Mouse (Mus musculus): ENCODE measurements around the gene Tmem88.
A peak's percentile ranks its signal among the peaks of the same experiment; 100 is the strongest.
"Not testable (repeated sequence)": the region's sequence is repeated elsewhere in the genome, so short reads cannot be mapped to it uniquely, and the experiment has no call there.

The Tmem88 gene

DNA sequence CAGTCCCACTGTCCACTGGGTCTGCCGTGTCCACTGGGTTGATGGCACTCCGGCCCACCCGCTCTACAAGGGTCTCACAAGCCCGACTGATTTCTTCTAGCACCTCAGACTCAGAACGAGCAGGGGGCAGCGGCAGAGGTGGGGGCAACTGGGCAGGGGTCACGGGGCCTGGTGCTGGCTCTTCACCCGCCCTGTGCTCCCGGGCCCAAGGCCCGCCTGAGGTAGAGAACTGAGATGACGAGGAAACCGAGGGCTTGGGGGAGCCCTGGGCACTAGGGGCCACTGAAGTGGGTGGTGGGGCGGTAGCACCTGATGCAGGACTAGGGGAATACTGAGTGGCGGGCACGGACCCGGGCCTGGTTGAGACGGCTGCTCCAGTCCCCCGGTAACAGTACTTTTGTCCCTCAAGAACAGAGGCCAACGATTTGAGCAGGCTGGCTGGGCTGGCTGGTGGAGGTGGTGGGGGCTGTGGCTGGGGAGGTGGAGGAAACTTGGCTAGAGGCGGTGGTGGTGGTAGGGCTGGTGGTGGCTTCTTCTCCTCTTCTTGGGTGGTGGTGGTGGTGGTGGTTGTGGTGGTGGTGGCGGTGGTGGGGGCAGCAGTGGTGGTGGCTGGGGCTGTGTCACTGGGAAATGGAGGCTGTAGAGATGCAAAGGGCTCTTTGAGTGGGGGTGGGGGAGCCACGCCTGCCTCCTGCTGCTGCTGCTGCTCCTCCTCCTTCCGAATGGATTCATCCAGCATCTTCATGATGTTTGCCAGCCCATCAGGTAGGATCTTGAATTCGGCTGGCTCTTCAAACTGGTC, 6.8 kb upstream of the Tmem88 start:
- no peak for DNase-seq (ENCODE audit: low read depth, low spot score)

DNA sequence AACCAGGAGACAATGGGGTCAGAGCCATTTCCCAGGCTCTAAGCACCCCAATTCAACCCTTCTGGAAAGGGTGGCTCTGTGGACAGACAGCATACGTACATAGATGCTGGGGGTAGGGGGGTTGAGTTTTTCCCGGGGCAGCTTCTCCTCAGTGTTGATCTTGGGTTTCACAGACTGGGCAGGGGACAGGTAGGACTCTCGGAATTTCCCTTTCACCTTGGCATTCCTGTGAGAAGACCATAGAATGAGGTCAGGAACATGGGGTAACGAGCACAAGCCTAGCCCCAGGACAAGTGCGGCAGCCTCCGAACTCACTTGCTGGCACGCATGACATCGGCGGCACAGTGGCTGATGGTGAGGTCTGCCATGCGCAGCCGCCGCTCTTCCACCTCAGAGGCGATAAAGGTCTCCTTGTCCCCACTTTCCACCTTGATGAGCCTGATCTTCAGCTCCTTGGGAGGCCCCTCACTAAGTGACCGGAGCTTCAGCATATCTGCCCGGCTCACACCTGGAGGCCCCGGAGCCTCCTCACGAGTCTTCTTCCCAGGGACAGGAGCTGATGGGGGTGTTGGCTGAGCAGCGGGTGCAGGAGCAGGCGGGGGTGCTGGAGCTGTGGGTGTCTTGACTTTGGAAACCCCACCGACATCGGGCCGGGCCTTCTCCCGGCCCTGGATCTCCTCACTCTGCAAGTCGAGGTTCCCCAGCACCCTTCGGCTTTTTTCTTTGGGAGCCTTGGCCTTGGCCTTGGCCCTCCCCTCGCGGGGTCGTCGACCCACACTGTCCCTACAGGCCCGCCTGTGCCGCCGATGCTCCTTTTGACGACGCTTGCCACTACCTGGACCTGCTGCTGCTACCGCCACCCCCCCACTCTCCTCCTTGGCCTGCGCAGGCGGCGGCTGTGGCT, 5.9 kb upstream of the Tmem88 start:
- no peak for DNase-seq (ENCODE audit: low read depth, low spot score)

DNA sequence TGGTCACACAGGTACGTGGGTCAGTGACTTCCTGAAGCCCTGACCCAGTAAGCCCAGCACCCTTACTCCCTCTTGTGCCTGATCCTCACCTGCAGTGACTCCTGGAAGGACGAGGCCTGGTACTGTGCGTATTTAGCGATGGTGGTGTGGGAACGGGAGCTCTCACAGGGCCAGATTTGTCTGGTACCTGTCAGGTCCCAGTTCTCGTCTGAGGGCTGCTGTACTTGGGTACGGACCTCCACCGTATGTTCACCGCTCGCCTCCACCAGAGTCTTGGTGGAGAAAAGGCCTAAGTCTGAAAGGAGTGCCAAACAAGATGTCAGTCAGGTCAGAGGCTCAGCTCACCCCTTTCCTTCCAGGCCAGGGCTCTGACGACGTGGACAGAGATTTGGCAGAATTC, 4.0 kb upstream of the Tmem88 start:
- no peak for DNase-seq (ENCODE audit: low read depth, low spot score)

DNA sequence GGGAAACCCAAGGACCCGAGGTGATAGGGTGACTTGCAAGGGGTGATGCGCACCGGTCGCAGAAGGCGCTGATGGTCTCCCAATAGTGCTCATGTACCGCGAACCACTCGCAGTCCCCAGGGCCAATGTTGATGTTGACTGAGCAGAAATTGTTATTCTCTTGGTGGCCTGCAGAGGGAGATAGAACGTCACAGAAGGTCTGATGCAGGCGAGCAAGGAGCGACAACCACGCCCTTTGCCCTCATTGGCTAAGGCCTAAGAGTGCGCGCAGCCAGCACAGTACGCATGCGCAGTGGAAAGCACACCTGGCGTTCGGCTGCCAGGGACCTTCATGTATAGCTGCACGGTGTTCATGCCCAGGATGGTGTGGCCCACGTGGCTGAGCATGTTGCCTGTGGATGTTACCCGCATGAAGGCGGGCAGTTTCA, 3.2 kb upstream of the Tmem88 start:
- DNase-seq (ENCODE audit: low read depth, low spot score), result peak; percentile 96

DNA sequence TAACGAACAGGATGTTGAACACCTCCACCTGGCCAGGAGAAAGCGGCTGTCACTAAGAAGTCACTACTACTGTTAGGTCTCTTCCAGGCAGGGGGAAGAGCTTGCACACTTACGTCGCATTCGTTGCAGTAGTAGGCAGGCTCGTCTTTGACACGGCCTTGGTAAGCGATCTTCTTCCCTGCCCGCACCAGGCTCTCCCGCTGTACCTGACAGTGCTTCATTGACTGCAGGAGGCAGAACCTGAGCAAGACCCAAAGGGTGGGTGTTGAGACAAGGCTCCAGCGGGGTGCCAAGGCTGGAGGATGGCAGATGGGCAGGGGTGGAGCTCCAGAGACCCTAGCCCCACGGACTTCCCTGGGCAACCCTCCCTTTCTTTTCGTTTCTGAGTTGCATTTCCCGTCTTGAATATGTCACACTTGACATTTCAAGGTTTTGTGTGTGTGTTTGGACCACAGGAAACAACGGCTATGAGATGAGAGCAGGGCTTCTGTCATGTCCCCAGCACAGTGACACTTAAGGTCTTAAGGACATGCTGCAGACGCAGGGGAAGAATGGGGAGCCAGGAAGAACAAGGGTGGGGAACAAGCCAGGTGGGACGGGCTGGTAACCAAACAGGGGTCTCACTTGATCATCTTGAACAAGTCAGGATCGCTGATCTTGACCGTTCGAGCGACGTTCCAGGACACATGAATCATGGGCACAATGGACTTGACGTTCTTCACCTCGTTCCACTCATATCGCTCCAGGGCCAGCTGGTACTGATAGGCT, 2.2 kb upstream of the Tmem88 start:
- DNase-seq (ENCODE audit: low read depth, low spot score), result no peak

DNA sequence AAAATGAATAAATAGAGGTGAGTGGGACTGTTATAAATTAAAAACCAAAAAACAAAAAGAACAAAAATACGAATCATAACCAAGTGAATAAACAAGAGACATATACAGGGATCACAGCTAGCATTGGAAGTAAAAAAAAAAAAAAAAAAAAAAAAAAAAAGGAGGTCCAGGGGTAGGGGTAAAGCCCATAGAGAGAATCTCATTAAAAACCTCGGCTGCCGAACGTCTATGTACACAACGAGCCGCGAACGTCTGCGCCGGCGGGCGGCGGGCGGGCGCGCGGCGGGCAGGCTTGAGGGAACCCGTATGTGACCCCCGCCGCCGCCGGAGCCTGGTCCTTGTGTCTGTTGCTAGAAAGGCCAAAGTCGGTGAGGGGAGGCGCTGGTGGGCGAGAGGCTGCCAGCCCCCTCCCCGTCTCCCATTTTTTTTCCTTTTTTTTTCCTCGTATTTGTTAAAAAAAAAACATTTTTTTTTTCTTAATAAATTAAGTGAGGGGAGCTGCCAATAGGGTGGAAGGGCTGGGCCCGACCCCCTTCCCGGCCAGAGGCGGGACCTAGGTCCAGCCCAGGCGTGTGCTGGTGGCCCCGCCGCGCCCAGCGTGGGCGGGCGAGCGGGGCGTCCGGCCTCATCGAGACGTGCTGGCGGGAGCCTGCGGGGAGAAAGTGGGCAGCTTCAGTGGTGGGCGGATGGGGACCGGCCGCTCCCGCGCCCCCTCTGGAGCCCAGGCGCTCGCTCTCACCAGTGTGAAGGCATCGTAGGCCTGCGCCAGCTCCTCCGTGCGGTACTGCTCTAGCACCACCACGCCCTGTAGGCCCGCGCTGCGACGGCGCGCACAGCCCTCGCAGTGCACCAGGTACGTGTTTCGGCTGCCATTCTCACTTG, 1.4 kb upstream of the Tmem88 start:
- DNase-seq (ENCODE audit: low read depth, low spot score), result no peak

DNA sequence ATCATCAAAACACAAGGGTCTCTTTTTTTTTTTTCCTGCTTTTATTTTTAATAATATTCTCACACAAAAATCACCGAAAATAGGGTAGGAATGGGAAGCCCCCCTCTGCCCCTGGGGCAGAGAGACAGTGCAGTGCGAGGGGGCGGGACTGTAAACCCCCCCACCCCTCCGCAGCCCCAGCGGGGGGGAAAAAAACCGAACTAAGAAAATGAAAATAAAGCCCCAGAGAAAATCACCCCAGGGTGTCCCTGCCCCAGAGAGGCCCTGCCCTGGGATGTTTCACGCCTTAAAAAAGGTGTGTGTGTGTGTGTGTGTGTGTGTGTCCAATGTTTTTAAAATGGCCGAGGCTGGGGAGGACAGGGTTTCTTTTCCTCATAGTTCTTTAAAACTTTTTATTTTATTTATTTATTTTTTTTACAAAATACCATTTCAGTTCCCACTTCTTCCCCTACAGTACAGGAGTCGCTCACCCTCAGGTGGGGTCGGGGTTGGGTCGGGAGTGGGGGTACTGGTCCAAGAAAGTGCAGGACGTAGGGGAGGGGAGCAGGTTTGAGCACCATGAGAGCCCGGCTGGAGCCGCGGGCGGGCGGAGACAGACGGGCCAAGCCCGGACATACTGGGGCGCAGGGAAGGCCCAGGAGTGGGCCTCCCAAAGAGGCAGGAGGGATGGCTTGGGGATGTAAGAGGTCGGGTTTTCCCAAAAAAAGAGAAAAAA, 609 bp upstream of the Tmem88 start:
- no peak for DNase-seq (ENCODE audit: low read depth, low spot score)

DNA sequence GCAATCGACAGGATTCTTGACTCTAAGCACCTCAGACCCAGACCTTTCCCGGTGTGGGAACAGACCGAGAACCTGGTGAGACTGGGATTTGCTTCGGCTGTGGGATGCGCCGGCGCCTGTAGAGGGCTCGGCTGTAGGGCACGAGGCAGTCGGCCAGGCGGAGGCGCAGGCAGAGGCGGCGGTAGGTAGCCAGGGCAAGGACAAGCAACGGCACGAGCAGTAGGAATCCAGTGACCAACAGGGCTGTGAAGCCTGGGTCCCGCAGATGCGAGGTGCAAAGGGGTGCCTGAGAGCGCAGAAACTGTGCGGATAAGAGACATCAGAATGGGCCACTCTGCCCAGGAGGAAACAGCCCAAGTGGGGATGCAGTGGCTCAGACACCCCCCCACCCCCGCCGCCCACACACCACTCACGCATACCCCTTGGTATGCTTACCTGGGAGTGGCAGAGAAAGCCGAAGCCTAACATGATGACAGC, 415 bp downstream of the Tmem88 start:
- DNase-seq (ENCODE audit: low read depth, low spot score), result no peak

DNA sequence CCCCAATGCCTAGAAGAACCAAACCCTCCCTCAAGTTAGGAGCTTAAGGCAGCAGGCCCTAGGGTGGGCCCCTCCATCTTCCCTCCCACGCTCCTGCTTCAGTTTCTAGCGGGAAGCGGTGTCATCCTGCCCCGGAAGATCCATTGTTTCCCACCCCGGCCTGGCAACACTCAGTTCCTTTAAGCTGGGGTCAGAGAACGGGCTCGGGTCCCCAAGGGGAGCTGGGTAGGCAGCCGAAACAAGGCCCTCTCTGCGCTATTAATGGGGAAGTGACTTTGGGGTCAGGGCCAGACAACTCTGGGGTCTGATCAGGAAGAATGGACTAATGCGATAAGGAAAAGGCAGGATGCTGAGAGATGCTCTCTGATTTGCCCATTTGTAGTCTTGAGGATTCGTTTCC, 1.3 kb downstream of the Tmem88 start:
- DNase-seq (ENCODE audit: low read depth, low spot score), result no peak

DNA sequence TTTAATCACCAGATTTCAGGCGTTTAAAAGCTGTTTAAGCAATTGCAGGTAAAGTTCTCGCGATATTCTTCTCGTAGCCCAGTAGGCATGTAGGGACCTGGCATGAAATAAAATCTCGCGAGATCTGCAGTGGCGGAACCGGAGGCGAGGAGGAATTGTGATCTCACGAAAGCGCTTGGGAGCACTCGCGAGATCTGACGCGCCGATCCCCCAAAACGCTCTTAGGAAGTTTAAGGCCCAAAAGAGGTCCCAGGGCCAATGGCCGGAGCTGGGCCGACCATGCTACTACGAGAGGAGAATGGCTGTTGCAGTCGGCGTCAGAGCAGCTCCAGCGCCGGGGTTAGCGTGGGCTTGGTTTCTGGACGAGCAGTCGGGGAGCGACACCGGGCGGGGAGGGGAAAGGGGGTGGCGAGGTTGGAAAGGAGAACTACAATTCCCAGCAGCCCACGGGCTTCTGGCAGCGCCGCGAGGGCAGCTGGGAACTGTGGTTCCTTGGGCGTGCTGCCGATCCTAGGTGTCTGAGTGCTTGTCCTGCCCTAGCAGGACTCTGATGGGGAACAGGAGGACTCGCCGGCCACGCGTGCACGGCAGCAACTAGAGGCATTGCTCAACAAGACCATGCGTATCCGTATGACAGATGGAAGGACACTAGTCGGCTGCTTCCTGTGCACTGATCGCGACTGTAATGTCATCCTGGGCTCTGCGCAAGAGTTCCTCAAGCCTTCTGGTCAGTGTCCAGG, 2.2 kb downstream of the Tmem88 start:
- DNase-seq (ENCODE audit: low read depth, low spot score), result peak; percentile 100

DNA sequence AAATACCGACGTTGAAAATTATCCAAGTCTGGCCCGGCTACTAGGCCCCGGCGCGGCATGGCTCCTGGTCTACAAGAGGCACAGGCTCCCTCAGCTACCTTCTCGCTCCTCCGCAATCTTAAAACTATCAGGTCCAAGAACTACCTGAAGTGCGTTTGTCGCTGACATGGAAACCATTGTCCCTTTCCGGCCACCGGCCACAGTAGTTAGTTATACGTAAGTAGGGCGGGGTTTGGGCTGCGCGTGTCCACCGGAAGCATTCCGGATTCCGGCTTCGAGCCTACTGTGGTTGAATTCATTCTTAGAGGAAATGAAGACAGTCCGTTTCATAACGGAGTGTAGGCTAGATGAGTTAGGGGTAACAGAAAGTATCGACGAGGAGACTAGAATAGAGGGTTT, 2.8 kb downstream of the Tmem88 start, which contains the start of the genes Naa38 and Cyb5d1:
Naa38 (plus strand) TSS at position 253 of the 399 bp plus-strand sequence.
Cyb5d1 (minus strand) TSS at position 397 of the 399 bp plus-strand sequence.
- peak; percentile 89 for DNase-seq (ENCODE audit: low read depth, low spot score)

DNA sequence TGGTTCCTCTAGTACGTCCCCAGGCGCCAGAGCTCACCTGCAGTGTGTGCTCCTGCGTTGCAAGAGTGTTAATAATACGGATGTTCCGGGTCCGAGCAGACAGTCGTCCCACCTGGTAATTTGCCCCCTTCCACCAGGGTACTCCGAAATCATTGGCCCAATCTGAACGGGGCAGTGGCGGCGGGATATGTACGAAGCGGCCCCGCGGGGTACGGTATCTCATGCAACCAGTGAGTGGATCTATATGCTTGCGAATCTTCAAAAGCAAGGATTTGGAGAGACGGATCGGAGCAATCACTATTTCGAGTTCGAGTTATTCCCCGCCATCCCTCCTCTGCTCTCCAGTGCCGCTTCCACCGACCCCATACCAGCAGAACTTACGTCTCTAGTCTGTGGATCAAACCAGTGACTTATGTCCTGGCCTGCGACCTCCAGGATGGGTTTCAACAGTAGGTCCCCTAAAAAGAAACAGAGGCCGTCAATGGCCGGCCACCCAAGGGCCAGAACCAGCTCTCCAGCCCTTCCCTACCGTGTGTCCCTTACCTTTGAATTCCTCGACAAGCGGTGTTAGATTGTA, 3.4 kb downstream of the Tmem88 start:
- not testable (repeated sequence) for DNase-seq (ENCODE audit: low read depth, low spot score)

DNA sequence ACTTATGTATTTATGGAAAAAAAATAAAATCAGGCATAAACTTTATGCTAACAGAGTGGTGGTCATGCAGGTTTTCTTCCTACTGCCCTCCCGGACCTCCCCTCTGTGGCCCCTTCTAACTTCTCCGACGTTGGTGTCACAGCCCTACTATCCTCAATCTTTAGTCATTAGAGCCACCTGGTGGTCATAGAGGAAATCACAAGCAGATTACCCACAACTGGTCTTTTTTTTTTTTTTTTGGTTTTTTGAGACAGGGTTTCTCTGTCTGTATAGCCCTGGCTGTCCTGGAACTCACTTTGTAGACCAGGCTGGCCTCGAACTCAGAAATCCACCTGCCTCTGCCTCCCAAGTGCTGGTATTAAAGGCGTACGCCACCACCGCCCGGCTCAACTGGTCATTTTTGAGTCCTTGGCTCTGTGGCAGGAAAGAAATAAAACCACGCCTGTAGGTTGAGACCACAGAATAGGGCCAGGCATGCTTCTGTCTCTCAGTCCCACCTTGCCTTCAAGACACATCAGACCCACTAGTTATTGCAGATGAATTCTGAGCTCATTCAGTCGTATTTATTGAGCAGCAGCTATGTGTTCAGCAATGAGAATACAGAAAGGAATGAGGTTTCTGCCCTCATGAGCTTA, 7.5 kb downstream of the Tmem88 start:
- peak; percentile 84 for DNase-seq (ENCODE audit: low read depth, low spot score)

DNA sequence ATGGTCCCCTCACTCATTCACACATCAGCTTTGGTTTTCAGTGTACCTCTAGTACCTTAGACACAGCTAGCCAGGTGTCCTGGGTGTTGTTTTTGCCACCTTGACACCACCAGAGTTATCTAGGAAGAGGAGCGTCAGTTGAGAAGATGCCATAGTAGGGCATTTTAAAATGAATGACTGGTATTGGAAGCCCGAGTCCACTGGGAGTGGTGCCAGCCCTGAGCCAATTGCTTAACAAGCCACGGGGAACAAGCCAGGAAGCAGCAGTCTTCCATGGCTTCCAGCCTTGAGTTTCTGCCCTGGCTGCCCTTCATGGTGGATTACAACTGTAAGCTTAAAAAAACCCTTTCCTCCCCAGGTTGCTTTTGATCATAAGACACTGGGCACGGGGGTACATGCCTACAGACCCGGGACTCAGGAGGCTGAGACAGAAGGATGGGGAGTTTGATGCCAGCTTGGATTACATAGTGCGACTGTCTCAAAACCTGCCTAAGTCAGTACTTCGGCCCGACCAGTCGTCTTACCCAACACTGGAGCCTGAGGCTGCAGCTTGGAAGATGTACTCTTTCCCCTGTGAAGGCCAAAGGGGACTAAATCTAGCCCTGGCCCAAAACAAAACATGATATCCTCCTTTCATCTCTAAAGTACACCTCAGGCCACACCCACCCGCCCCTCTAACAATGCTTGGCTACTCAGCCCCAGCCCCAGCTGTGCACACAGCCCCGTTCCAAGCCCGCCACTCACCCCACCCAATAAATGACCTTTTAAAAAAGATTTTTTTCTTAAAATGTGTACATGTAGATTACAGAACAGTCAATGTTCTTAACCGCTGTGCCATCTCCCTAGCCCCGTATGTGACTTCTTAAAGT, 8.3 kb downstream of the Tmem88 start:
- no peak for DNase-seq (ENCODE audit: low read depth, low spot score)

DNA sequence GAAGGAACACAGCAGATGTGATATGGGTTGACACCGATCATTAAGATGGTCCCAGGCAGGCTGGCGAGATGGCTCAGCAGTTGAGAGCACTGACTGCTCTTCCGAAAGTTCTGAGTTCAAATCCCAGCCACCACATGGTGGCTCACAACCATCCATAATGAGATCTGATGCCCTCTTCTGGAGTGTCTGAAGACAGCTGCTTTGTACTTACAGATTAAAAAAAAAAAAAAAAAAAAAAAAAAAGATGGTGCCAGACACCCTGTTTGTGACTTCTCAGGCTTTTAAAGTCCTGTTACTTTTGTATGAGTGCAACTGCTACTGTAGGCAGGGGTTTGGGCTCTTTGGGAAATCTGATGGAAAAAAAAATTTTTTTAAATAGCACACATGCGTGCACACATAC, 9.4 kb downstream of the Tmem88 start:
- no peak for DNase-seq (ENCODE audit: low read depth, low spot score)

DNA sequence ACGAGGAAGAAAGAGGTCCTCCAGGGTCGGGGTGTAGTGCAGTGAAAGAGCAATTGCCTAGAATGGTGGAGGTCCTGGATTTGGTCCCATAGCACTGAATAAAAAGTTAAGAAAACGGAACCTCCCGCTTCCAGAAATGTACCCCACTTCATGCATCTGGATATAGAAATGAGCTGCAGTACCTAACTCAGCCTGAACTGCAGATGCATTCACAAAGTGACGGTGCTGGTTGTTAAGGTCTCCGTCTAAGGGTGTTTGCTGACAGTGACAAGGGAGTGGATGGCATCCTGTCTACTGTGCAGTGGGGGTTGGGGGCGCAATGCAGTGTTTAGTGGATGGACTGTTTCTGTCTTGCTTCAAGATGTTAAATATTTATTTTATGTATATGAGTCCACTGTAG, 11.3 kb downstream of the Tmem88 start:
- no peak for DNase-seq (ENCODE audit: low read depth, low spot score)

DNA sequence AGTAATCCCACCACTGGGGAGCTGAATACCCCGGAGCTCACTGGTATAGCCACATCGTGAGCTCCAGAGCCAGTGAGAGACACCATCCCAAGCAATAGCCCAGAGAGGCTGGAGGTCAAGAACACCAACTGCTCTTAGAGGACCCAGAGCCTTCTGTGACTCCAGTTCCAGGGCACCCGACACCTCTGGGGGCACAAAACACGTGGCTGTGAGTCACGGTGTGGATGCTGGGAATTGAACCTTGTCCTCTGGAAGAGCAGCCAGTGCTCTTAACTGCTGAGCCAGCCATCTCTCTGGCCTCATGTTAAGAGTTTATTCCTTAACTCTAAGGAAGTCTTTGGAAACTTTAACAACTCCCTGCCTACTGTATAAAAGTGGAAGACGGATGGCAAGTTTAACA, 13.1 kb downstream of the Tmem88 start:
- no peak for DNase-seq (ENCODE audit: low read depth, low spot score)

Measured in forelimb bud, embryonic 11.5 days (tissue).